Mouse (Mus musculus) left cerebral cortex, postnatal 25 days (tissue): ENCODE measurements at regions not wholly inside any gene's neighbourhood (a gene's known extent, or its start where the extent isn't known, plus 50 kb on each side); places are given as distances from the start of the nearest gene placed in this dataset.

Experiments used
- DNase-seq, 2 experiments: peaks; one replicate each; pipeline ENCODE4 v3.0.0; 2022; ENCODE audit warnings: low spot score in 2 of 2, mixed read lengths in 1 of 2
- intact Hi-C: fragments of 180-260 bp; cut with DNase I; formaldehyde crosslinking; loops from one replicate; pipeline ENCODE4 v1.15.1; 2025

GRCm38 (mm10) chr6:134320379-134320932 is 75.7 kb upstream of the Bcl2l14 start:
- intact Hi-C loops = loop anchor here (5.0 kb wide), 1 partner anchor 98 kb away; no protein-coding TSS in a partner anchor
- DNase-seq = peak in 1 of 2 experiments; percentile 44

- no peak for DNase-seq
- intact Hi-C loops = loop anchor here (5.0 kb wide), 1 partner anchor 102 kb away; no protein-coding TSS in a partner anchor
Observed at GRCm38 (mm10) chr6:134324001-134324400, 72.1 kb upstream of the Bcl2l14 start.

- peak in 1 of 2 experiments; percentile 52 for DNase-seq
- intact Hi-C loops = no loop called here
Observed at GRCm38 (mm10) chr6:134325564-134325963, 70.6 kb upstream of the Bcl2l14 start.

GRCm38 (mm10) chr6:134329550-134330299 is 66.4 kb upstream of the Bcl2l14 start:
- DNase-seq = no peak
- intact Hi-C loops = no loop called here

- intact Hi-C loops = no loop called here
- peak; percentile 6 to 45 for DNase-seq
Observed at GRCm38 (mm10) chr6:134330300-134330640, 65.8 kb upstream of the Bcl2l14 start.

GRCm38 (mm10) chr6:134332718-134333432 is 63.2 kb upstream of the Bcl2l14 start:
- intact Hi-C loops = no loop called here
- DNase-seq = no peak

GRCm38 (mm10) chr6:134335711-134336110 is 60.4 kb upstream of the Bcl2l14 start:
- DNase-seq = no peak
- intact Hi-C loops = no loop called here

- peak in 1 of 2 experiments; percentile 27 for DNase-seq
- intact Hi-C loops = no loop called here
Observed at GRCm38 (mm10) chr6:134342796-134343605, 53.1 kb upstream of the Bcl2l14 start.

GRCm38 (mm10) chr6:134343606-134343901 is 52.6 kb upstream of the Bcl2l14 start:
- intact Hi-C loops = no loop called here

More at GRCm38 (mm10) chr6:134343606-134343901, 52.6 kb upstream of the Bcl2l14 start:
- DNase-seq = no peak
